Mouse (Mus musculus): Measurements from ENCODE around the gene Tmem44. TPM values are rescaled to one million over a fixed set of nuclear protein-coding genes. Genes with fewer than 3 reads are reported as not detected.
A peak's percentile ranks its signal among the peaks of the same experiment; 100 is the strongest.

The Tmem44 gene
- polyA plus RNA-seq, 1 experiment from 2014 or later, result 27.9 TPM

DNA sequence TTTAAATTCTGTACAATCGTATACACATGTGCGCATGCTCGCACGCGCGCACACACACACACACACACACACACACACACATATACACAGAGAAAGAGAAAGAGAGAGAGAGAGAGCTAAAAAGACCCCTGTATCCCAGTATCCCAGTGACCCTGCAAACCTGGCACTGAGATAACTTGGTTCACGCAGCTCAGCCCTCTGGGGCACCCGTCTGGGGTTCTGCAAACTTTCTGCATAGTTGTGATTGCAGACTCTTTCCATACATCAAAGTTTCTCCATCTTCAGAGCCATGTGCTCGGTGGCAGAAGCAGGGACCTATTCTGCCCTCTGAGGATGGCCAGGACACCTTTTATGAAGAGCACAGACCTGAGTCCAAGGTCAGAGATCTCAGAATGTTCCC is 33.6 kb downstream of the Tmem44 start:
- ATAC-seq (ENCODE audit: low FRiP score) (no peak), DNase-seq (ENCODE audit: low spot score, missing footprints) (peak; percentile 56)
- no peak overlapping the region for H3K4me2 ChIP-seq
- 96% methylated on average over 9 of the region's 9 CpGs for WGBS
- no peak overlapping the region for H3K9ac ChIP-seq (ENCODE audit: low read length)
- peaks cover 4% of the 10 kb centered on the region; the same call in 1 of the 2 replicates for H3K36me3 ChIP-seq (ENCODE audit: control insufficient read depth, insufficient read depth, low read length)
- H3K9me3 ChIP-seq (ENCODE audit: control insufficient read depth, low read length), result peaks cover 3% of the 10 kb centered on the region; the same call in 1 of the 2 replicates
- H3K4me3 ChIP-seq (ENCODE audit: low read depth, low read length), result no peak overlapping the region
- no peaks in the 10 kb centered on the region for H3K4me1 ChIP-seq (ENCODE audit: control insufficient read depth, insufficient read depth, low read length)
- no peaks in the 10 kb centered on the region for H3K27me3 ChIP-seq (ENCODE audit: control insufficient read depth, insufficient read depth, low read length)
- no peak overlapping the region for H3K27ac ChIP-seq (ENCODE audit: low read depth, low read length)

GRCm38 (mm10) chr16:30515418-30515817 is 35.2 kb downstream of the Tmem44 start:
- Histone ChIP-seq H3K9me3 (ENCODE audit: control insufficient read depth, low read length) (peaks cover 3% of the 10 kb centered on the region; the same call in 1 of the 2 replicates), H3K27me3 (ENCODE audit: control insufficient read depth, insufficient read depth, low read length) (no peaks in the 10 kb centered on the region), H3K27ac (ENCODE audit: low read depth, low read length) (no peak overlapping the region), H3K4me3 (ENCODE audit: low read depth, low read length) (no peak overlapping the region), H3K9ac (ENCODE audit: low read length) (no peak overlapping the region), H3K4me2 (no peak overlapping the region), H3K4me1 (ENCODE audit: control insufficient read depth, insufficient read depth, low read length) (peaks cover 4% of the 10 kb centered on the region; the same call in 1 of the 2 replicates), H3K36me3 (ENCODE audit: control insufficient read depth, insufficient read depth, low read length) (peaks cover 4% of the 10 kb centered on the region; the same call in 1 of the 2 replicates)
- peak; percentile 83 for DNase-seq (ENCODE audit: low spot score, missing footprints)
- ATAC-seq (ENCODE audit: low FRiP score), result no peak
- WGBS, result 65% methylated on average over 12 of the region's 12 CpGs

DNA sequence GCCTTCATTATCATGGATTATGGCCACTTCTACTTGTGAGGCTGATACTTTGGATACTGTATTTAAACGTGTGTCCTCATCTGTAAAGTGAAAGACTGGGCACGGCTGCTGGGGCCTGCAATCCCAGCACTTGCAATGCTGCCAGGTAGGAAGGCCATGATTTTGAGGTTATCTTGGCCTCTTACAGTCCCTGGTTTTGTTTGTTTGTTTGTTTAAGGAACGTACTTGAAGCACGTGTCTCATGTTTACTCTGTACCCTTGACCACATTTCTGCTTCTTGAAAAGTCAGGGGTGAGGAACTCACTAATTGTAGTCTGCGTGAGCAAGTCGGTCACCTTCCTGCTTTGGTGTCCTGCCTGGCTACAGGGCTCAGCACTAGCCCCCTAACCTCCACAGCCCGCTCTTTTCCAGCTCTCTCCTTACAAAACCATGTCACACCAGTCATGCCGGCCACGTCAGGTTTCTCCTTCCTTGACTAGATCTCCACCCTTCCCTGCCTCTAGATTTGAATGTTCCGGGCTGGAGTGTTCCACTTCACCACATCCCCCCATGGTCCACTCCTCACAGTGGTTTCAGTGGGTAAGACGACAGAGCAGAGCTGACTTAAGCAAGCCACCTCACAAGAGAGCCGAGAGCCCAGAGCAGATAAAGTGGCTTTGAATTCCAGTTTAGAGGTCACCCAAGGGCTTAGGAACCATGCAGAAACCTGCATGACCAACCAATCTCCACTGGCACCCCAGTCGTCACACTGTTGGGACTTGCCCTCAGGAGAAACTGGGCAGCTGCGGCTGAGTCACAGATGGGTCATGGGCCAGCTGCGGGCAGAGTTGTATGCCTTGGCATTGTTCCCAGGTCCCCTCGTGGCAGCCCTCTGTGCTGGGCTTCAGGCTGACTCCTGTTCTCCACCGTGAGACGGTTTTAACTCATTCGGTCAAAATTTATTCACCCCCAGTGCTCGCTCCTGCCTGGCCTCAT is 37.3 kb downstream of the Tmem44 start:
- no peaks in the 10 kb centered on the region for H3K27me3 ChIP-seq (ENCODE audit: control insufficient read depth, insufficient read depth, low read length)
- peaks cover 4% of the 10 kb centered on the region; the same call in 1 of the 2 replicates for H3K36me3 ChIP-seq (ENCODE audit: control insufficient read depth, insufficient read depth, low read length)
- peak; percentile 72 for DNase-seq (ENCODE audit: low spot score, missing footprints)
- peaks cover 3% of the 10 kb centered on the region; the same call in 1 of the 2 replicates for H3K9me3 ChIP-seq (ENCODE audit: control insufficient read depth, low read length)
- 88% methylated on average over 20 of the region's 20 CpGs for WGBS
- ATAC-seq (ENCODE audit: low FRiP score), result no peak
- H3K4me2 ChIP-seq, result no peak overlapping the region
- peaks cover 4% of the 10 kb centered on the region; the same call in 1 of the 2 replicates for H3K4me1 ChIP-seq (ENCODE audit: control insufficient read depth, insufficient read depth, low read length)
- H3K27ac ChIP-seq (ENCODE audit: low read depth, low read length), result no peak overlapping the region
- no peak overlapping the region for H3K4me3 ChIP-seq (ENCODE audit: low read depth, low read length)
- no peak overlapping the region for H3K9ac ChIP-seq (ENCODE audit: low read length)

GRCm38 (mm10) chr16:30512375-30513049 is 38.1 kb downstream of the Tmem44 start:
- H3K9me3 ChIP-seq (ENCODE audit: control insufficient read depth, low read length), result peaks cover 3% of the 10 kb centered on the region; the same call in 1 of the 2 replicates
- peak; percentile 82 for DNase-seq (ENCODE audit: low spot score, missing footprints)
- H3K4me2 ChIP-seq, result no peak overlapping the region
- H3K4me1 ChIP-seq (ENCODE audit: control insufficient read depth, insufficient read depth, low read length), result peaks cover 4% of the 10 kb centered on the region; the same call in 1 of the 2 replicates
- H3K27me3 ChIP-seq (ENCODE audit: control insufficient read depth, insufficient read depth, low read length), result no peaks in the 10 kb centered on the region
- H3K27ac ChIP-seq (ENCODE audit: low read depth, low read length), result no peak overlapping the region
- 56% methylated on average over 8 of the region's 8 CpGs for WGBS
- no peak for ATAC-seq (ENCODE audit: low FRiP score)
- no peak overlapping the region for H3K9ac ChIP-seq (ENCODE audit: low read length)
- peaks cover 4% of the 10 kb centered on the region; the same call in 1 of the 2 replicates for H3K36me3 ChIP-seq (ENCODE audit: control insufficient read depth, insufficient read depth, low read length)
- H3K4me3 ChIP-seq (ENCODE audit: low read depth, low read length), result no peak overlapping the region

- Histone ChIP-seq H3K9me3 (ENCODE audit: control insufficient read depth, low read length) (peaks cover 3% of the 10 kb centered on the region; the same call in 1 of the 2 replicates), H3K27ac (ENCODE audit: low read depth, low read length) (no peak overlapping the region)
These were observed 38.9 kb downstream of the Tmem44 start for GRCm38 (mm10) chr16:30511563-30512340.

DNA sequence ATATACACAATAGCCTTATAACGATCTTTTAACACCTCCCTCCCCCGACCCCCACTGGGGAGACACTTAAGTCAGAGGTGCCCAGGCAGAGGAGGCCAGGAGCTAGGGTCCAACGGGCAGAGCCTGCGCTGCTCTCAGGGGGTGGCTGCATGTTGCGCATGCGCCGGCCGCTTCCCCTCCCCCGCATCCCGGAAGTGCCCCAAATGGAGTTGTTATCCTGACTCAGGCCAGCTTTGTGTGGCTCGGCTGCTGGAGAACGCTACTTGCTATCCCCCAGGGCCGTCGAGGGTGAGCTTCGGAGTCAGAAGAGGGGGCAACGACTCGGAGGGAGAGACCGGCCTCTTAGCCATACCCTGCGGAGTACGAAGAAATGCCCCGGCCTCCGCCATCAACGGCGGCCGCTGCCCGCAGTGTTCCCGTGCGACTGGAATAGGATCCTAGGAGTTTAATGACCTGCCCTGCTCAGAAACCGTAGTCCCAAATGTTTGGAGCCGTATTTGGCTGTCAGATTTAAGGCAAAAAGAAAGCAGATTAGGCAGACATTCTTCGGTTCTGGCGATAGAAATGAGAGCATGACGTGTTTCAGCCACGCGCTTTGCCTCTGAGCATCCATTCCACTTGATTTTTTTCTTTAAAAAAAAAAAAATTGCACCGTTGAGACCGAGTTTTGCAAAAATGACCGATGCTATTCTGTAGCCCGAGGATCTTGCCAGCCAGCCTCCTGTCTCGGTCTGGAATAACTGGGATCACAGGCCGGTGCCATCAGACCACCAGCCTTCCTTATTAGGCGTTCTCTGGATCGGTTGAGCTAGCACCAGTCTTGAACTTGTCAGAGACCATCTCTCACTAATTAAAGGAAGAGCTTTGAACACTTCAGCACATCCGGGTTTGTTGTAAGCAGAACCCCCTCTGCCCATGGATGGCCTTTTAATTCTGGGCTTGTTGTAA is 39.9 kb downstream of the Tmem44 start:
- ATAC-seq (ENCODE audit: low FRiP score) (peak; percentile 94), DNase-seq (ENCODE audit: low spot score, missing footprints) (peak; percentile 99)
- H3K36me3 ChIP-seq (ENCODE audit: control insufficient read depth, insufficient read depth, low read length), result peaks cover 4% of the 10 kb centered on the region; the same call in 1 of the 2 replicates
- H3K9ac ChIP-seq (ENCODE audit: low read length), result peak overlapping the region; percentile 82
- peak overlapping the region; percentile 81 for H3K27ac ChIP-seq (ENCODE audit: low read depth, low read length)
- H3K9me3 ChIP-seq (ENCODE audit: control insufficient read depth, low read length), result peaks cover 3% of the 10 kb centered on the region; the same call in 1 of the 2 replicates
- peak overlapping the region; percentile 50 for H3K4me2 ChIP-seq
- H3K4me3 ChIP-seq (ENCODE audit: low read depth, low read length), result peak overlapping the region; percentile 49
- no peaks in the 10 kb centered on the region for H3K27me3 ChIP-seq (ENCODE audit: control insufficient read depth, insufficient read depth, low read length)
- H3K4me1 ChIP-seq (ENCODE audit: control insufficient read depth, insufficient read depth, low read length), result peaks cover 4% of the 10 kb centered on the region; the same call in 1 of the 2 replicates
- WGBS, result 5% methylated on average over 44 of the region's 44 CpGs

More at GRCm38 (mm10) chr16:30511563-30512340, 38.9 kb downstream of the Tmem44 start:
- no peaks in the 10 kb centered on the region for H3K27me3 ChIP-seq (ENCODE audit: control insufficient read depth, insufficient read depth, low read length)
- peak overlapping the region; percentile 49; the same call in 1 of the 2 replicates for H3K4me3 ChIP-seq (ENCODE audit: low read depth, low read length)
- no peak for ATAC-seq (ENCODE audit: low FRiP score)
- peak overlapping the region; percentile 82 for H3K9ac ChIP-seq (ENCODE audit: low read length)
- 79% methylated on average over 13 of the region's 13 CpGs for WGBS
- peak overlapping the region; percentile 50 for H3K4me2 ChIP-seq
- H3K36me3 ChIP-seq (ENCODE audit: control insufficient read depth, insufficient read depth, low read length), result peaks cover 4% of the 10 kb centered on the region; the same call in 1 of the 2 replicates
- DNase-seq (ENCODE audit: low spot score, missing footprints), result peak; percentile 37
- H3K4me1 ChIP-seq (ENCODE audit: control insufficient read depth, insufficient read depth, low read length), result peaks cover 4% of the 10 kb centered on the region; the same call in 1 of the 2 replicates

GRCm38 (mm10) chr16:30510091-30510490 is 40.6 kb downstream of the Tmem44 start:
- no peak overlapping the region for H3K27ac ChIP-seq (ENCODE audit: low read depth, low read length)
- DNase-seq (ENCODE audit: low spot score, missing footprints) (no peak), ATAC-seq (ENCODE audit: low FRiP score) (no peak)

More at GRCm38 (mm10) chr16:30510091-30510490, 40.6 kb downstream of the Tmem44 start:
- H3K4me3 ChIP-seq (ENCODE audit: low read depth, low read length), result peak overlapping the region; percentile 49
- no peaks in the 10 kb centered on the region for H3K27me3 ChIP-seq (ENCODE audit: control insufficient read depth, insufficient read depth, low read length)
- H3K36me3 ChIP-seq (ENCODE audit: control insufficient read depth, insufficient read depth, low read length), result 0 out of 2 replicates have a peak, but pooled peaks cover under 1% of the 10 kb centered on the region
- H3K4me2 ChIP-seq, result peak overlapping the region; percentile 50
- peaks cover 4% of the 10 kb centered on the region; the same call in 1 of the 2 replicates for H3K4me1 ChIP-seq (ENCODE audit: control insufficient read depth, insufficient read depth, low read length)
- no peaks in the 10 kb centered on the region for H3K9me3 ChIP-seq (ENCODE audit: control insufficient read depth, low read length)
- H3K9ac ChIP-seq (ENCODE audit: low read length), result peak overlapping the region; percentile 82
- WGBS, result 55% methylated on average over 9 of the region's 9 CpGs
